Mouse (Mus musculus) T-cell, adult 2 months (primary cell): ENCODE data around the gene 1700013F07Rik.
"Not testable (repeated sequence)": the region's sequence is repeated elsewhere in the genome, so short reads cannot be mapped to it uniquely, and the experiment has no call there.

Experiments
- DNase-seq: peaks from one replicate; pipeline ENCODE4 v3.0.0; 2022; ENCODE audit warnings: low spot score

Gene 1700013F07Rik

DNA sequence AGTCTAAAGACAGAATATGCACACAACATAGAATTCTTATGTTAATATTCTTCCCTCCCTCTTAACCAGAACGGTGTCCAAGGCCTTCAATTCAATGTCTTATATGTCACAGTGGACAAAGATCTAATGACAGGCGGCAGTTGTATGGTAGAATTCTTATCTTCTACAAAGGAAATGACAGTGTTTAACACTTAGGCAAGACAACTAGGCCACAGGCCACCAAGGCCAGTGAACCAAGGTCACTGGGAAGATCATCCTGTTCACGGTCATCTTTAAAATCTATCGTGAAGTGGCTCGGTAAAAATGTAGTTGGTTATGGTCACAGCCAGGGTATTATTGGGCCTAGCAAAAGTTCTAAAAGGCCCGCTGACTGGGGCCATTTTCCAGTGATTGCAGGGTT, at the start of gene 1700013F07Rik:
1700013F07Rik (plus strand) TSS at position 200 of the 400 bp plus-strand sequence.
- no peak for DNase-seq

DNA sequence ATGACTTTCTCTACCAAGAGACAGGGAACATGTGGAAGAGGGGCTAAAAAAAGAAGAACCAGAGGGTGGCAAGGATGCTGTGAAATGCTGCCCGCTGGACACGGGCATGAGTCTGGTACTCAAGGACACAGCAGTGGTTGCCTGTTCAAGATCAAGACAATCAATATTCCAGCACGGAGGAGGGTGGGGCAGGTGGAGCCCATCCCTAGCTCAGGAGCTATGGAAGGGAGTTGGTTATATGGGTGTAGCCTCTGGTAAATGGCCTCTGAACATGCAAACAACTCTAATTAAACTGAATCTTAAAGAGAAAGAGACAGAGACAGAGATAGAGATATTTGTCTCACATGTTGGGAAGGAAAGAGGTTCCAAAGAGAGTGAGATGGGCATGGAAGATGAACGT, 49.2 kb upstream of the 1700013F07Rik start:
- DNase-seq: no peak

DNA sequence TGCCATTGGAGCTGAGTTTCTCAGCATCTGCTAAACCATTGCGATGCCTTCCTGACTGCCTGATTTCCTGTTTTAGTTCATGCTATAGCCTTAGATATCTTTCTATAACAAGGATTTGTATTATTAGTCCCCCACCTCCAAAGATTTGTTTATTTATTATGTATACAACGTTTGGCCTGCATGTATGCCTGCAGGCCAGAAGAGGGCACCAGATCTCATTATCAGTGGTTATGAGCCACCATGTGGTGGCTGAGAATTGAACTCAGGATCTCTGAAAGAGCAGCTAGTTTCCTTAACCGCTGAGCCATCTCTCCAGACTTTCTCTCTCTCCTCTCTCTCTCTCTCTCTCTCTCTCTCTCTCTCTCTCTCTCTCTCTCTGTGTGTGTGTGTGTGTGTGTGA, 44.0 kb upstream of the 1700013F07Rik start:
- no peak for DNase-seq

DNA sequence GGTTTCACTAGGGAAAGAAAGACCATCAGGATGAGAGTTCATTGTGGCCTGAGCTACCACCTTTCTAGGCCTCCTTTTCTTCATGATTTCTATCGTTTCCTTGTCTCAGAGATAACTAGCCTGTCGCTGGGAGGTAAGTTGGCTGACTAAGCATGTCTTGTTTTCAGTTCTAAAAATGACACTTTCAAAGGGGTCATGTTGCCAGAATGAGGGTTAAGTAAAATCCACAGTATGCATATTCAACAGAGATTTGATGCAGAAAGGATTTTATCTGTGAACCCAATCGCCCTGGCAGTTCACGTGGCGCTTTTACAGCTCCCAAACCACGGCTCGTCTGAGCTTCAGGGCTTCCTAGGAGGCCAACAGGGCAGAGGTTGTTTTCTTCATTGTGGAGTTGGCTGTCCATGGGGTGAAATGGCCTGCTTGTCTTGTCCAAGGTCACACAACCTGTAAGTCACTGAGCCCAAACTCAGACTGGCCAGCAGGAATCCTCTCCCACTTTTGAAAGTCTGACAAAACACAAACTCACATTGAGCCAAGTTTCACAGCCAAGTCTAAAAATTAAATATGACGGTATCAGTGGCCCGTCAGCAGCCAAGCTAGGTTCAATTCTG, 39.0 kb upstream of the 1700013F07Rik start:
- DNase-seq: no peak

DNA sequence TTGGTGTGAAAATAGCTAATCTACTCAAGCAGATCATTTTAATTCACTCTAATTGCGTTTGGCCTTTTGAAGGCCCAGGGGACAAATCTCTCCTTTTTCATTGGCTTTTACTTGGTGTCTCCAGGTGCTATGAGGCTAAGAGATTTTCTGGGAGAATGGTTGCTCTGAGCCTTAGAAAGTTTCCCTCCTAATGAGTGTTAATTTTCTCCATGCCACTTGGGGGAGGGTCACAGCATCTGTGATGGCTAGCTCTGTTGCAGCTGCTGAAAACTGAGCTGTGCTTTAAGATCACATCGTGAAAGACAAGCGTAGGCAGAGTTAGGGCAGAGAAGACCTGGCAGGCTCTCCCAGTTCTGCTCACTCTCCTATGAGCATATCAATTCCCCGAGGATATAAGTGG, 38.5 kb upstream of the 1700013F07Rik start:
- no peak for DNase-seq

DNA sequence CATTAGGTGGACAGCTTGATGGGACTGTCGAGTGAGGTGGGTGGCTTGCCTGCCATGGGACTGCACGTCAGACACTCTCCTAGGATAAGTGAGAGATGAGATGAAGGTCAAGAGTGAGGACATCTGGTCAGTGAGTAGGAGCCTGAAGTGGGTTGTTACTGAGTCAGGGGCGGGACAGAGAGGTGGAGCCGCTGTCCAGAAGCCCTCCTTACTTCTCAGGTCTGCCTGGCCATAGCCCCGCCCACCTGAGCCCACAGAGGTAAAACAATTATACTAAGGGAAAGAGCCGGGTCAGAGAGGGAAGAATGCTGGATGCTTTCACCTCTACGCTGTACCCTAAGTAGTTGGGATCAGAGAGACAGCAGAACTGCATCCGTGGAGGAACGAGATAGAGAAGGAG, 36.3 kb upstream of the 1700013F07Rik start:
- no peak for DNase-seq

DNA sequence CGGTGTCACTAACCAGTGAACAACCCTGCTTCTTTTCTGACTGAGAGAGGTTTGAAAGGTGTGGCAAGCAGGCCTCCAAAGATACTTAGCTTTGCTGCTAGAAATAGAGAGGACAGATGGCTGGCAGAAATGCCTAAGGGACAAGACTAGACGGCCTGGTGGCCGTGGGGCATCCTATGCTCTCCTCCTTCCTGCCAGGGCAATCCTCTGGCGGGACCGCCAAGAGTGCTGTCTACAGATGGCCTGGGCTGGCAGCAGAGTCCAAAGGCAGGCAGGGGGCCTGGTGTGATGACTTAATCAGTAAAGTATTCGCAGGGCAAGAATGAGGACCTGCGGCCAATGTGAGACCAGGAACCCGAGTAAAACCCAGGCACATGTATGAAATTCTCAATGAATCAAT, 34.1 kb upstream of the 1700013F07Rik start:
- no peak for DNase-seq

DNA sequence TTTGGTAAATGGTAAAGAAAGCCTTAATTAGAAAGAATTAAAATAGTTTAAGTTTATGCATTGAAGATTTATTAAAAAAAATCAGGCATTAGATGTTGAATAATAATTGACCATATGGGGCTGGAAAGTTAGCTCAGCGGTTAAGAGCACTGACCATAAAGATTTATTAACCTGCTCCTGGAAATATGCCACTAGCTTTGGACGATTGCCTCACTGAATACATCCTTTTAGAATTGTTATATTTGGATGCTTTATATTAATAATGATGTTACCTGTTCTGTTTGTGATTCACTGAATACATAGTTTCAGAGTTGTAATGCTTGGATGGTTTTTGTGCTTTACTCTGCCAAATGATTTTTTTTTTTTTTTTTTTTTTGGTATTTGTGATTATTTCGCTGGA, 32.5 kb upstream of the 1700013F07Rik start:
- not testable (repeated sequence) for DNase-seq

DNA sequence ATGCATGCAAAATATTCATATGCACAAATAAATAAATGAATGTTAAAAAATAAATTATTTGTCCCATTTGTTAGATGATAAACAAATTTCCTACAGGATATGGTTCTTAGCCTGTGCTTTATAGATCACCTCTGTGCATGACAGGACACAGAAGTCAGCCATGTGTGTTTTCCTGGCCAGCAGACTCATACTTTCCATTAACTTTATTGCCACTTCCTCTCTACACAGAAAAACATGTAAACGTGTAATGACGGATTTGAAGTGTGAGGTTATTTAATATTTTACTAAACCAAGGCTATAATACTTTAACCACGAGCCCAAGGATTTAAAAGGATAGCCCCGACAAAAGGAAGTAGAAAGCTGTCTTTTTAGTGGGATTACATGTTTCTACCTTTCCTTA, 30.0 kb upstream of the 1700013F07Rik start:
- no peak for DNase-seq

DNA sequence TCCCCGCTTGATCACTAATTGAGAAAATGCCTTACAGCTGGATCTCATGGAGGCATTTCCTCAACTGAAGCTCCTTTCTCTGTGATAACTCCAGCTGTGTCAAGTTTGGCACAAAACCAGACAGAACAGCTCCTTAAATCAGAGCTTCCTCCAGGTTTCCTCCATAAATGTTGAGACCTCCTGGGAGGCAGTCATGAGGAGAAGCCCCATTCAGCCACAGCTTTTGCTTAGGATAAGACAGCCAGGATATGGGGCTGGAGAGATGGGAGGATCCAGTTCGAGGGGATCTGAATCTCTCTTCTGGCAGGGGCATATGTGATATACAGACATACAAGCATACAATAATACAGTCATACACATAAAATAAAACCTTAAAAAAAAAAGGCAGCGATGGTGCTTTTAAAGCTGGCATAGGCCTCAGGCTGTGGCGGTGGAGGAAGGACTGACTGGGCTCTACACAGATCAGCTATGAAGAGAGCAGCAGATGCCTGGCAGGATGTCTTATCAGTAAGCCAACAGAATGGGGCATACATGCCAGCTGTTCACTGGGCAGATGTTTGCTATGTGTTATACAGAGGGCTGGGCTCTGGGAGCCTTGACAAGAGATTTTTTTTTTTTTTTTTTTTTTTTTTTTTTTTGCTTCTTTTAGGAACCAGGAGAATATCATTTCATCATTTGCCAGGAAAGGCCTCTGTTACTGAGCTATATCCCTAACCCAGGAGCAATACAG, 25.0 kb upstream of the 1700013F07Rik start:
- no peak for DNase-seq

DNA sequence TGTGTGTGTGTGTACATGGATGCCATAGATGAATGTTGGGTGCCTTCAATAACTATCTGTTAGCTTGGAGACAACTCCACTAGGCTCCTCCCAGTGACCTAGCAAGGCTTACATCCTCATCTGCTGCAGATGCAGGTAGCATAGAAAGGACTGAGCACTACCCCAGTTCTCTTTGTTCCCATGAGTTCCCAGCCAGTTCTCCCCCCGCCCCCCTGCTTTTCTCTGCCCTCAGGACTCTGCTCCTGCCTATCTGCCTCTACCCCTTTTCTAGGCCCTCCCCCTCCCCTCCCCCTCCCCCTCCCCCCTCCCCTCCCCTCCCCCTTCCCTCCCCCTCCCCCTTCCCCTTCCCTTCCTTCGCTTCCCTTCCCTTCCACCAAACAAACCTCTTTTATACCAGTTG, 23.8 kb upstream of the 1700013F07Rik start:
- DNase-seq: no peak

DNA sequence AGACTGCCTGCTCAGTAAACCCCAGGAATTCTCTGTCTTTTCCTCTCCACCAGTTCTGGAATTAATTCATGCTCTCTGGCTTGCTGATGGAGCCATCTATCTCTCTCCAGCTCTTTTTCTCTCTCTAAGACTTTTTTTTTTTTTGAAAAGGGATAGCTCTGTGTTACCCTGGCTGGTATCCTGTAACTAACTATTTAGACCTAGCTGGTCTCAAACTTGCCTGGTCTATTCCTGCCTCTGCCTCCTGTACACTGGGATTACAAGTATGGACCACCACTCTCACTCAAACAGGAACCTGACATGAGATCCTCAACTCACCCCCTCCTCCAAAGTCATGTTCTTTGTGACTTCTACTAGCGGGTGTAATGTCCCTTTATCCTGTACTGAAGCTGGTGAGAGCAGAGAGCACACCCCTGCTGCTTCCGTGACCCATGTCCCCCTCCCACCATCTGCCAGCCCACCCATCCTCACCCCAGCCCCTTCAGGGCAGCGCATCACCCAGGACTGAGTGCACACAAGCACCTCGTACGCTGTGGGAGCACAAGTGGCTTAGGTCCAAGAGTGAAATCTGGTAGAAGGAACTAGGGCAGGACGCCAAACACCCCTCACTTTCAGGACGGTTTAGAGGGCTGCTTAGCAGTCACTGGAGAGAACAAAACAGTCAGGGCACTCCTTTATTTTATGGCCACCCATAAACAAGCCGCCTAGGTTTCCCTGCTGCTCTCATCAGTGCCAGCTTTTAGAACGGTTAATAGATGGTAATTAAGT, 23.1 kb upstream of the 1700013F07Rik start:
- no peak for DNase-seq

DNA sequence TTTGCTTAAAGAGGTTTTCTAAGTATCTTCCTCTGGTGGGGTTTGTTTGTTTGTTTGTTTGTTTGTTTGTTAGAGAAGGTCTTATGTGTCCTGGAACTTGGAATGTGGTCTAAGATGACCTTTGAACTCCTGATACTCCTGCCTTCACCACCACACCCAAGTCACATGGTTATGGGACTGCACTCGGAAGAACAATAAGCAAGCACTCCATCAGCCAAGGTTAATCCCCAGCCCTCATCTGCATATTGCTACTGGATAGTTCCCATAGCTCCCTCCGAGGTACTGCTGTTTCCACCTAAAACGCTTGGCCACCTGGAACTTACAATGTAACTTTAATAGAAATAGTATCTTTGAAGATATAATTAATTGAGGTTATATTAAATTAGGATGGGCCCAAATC, 20.5 kb upstream of the 1700013F07Rik start:
- DNase-seq: no peak

DNA sequence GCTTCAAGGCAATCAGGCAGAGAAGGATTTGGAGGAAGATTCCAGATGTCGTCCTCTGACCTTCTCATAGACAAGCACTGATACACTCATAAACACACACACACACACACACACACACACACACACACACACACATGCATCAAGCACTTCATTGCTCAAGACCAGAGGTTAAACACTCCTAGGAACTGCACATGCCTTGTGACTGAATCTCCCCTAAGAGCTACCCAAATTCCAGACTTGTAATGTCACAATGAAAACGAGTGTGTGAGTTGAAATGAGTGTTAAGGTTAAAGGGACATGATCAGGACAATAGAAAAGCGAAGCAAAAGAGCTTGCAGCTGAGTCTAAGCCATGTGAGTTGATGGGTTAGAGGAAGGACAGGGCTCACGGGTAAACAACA, 15.7 kb upstream of the 1700013F07Rik start:
- no peak for DNase-seq

DNA sequence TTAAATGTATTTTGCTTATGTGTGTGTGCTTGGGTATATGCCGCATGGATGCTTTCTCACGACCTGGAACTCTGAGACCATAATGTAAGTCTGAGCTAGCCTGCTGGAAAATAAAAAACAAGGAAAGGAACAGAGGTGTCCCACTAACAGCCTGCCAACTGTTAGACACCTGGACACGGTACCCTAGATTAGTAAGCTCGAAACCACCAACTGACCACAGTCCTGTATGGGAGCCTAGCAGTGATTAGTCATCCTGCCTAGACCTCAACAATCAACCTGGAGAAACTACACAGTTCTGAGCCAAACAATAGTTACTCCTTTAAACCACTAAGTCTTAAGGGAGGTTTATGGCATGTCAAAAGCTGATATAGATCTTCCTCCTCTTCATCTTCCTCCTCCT, 10.5 kb upstream of the 1700013F07Rik start:
- DNase-seq: no peak

DNA sequence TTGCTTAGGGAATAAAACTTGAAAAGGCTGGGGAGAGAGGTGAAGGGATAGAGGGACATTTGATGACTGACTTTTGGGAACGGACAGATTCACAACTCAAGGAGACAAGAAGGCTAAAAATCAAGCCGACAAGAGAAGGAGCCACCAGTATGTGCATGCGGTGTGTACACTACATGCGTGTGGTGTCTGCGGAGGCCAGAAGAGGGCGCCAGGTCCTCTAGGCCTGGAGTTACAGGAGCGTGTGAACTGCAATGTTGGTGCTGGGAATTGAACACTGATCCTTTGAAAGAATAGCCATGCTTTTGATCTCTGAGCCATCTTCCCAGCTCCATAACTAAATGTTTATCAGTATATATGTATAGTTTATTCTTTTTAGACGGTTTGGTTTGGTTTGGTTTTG, 5.5 kb upstream of the 1700013F07Rik start:
- no peak for DNase-seq

DNA sequence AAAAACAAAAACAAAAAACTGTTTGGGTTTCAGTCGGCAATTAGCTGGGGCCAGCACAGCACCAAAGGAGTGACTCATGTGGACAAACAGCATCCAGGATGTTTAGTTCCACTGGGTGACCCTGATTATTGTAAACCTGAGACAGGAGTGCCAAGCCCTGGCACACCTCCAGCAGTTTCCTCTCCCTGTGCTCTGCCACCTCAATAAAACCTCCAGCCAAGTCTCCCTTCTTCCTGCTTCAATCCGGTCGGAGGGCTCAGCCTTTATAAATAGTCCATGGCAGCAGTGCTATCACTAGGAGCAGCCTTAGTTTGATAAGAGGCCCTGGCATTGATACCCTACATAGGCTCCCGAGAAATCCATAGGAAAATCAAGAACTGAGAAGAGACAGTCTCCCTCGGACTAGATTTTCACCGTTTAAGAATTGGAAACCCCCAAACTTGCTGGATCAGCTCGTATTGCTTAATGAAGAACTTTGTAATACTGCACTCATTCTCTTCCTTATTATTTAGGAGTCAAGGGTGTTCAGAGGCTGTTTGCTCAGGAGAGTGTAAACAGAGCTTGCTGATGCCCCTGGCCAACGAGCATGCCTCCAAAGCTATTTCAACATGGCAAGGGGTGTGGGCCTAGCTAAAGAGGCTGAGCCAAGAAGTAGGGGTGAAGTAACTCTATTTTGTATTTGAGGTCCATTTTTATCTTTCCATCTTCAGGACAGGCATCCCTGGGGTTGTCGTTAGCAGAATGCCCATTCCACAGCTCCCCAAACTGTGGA, 650 bp upstream of the 1700013F07Rik start:
- no peak for DNase-seq

DNA sequence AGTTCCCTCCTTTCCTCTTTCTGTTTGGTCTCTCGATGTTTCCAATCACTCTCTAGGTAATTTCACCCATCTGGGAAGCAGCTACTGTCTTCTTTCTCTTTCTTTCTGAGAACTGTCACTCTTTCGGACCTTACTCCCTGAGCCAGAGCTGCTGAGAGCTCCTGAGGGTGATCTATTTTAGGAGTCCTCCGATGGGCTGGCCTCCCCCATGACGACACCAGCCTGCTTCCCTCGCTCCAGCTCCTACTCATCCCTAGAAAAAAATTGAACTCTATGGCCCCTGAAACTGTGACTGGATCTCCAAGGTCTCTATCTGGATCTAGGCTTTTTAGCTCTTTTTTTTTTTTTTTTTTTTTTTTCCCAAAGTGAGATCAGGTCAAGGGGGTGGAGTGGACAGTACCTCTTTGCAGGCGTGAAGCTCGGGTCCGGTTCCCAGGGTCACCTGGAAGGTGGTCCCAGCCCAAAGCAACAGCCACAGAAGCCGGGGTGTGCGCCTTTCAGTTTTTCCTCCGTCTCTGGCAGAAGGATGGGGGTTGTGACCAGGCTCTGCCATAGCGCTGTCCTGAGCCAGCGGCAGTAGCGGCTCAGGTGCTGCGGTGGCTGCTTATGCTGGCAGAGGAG, 2.1 kb downstream of the 1700013F07Rik start:
- DNase-seq: no peak

DNA sequence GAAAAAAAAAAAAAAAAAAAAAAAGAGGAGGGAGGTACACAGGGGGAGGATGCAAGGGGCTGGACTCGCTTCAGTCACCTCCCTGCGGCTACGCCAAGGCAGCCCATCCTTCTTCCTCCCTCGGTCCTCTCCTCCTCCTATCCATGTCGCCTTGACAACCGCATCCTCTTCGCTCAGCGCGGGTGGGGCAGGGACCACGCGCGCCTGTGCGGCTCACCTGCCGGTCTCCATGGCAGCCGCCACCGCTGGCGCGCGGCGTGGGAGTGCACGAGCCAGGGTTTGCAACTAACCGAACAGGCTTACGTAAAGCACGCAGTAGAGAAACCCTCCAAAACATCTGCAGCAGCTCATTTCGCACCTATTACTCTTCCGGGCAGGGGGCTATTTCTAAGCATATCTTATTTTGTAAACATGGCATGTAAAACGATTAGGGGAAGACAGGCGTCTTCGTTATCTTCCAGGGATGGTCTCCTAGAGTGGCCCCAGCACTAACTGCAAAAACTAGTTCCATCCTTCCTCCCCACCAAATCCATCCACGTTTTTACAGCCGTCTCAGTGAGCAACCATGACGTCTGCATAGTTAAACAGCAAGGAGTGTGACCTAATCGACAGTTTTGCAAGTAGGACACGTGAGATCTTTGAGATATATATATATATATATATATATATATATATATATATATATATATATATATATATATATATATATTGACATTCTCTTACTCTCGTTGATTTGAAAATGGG, 2.7 kb downstream of the 1700013F07Rik start, which contains the start of gene 5330417C22Rik:
5330417C22Rik (minus strand) TSS at position 20 of the 744 bp plus-strand sequence.
- DNase-seq: peak; percentile 86

DNA sequence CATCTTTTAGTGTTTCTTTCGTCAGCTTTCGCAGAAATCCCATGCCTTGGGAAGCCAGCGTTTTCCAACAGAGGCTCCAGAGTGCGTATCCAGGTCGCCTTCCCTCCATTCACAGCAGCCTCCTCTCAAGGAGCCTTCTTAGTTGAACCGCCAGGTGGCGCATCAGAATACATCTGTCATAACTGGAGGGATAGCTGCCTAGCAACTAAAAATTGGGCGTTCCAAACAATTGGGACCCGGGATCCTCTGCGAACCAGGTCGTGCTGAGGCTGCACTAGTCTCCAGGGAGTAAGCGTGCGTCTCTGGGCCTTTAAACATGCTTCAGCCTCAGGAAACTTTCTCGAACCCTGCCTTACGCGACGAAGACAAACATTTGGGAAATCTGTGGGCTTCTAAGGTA, 3.4 kb downstream of the 1700013F07Rik start:
- DNase-seq: peak; percentile 75

DNA sequence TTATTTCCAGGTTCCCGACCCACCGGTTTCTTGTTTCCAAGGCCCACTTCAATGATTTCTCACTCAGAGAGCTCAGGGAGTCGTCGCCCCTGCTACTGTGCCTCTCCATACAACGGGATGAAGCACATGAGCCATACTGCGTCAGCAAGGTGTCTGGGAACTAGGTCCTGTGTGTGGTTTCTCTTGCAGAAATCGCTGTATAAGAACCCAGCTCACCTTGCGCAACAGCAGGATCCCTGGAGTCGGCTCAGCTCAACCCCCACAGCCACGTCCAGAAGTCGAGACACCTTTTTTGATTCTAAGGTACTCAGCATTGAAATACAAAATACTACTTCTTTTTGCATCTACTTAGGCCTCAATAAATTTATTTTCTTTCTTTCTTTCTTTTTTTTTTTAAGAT, 8.3 kb downstream of the 1700013F07Rik start:
- no peak for DNase-seq
